Mouse (Mus musculus) testis, postnatal 10 days (tissue): ENCODE data around the gene Myt1.
A peak's percentile ranks its signal among the peaks of the same experiment; 100 is the strongest.

ENCODE experiments used
- DNase-seq: peaks from one replicate; pipeline ENCODE4 v3.0.0; 2021; ENCODE audit warnings: low spot score

Gene Myt1

GRCm38 (mm10) chr2:181763006-181763830 lies at the start of gene Myt1:
Gene Myt1, plus strand, starts transcription at chr2:181763332.
- DNase-seq = no peak

- DNase-seq = no peak
These were observed 49.4 kb upstream of the Myt1 start for GRCm38 (mm10) chr2:181713749-181714148.

GRCm38 (mm10) chr2:181714903-181715326 lies 48.2 kb upstream of the Myt1 start, which contains the start of gene Oprl1:
Gene Oprl1, plus strand, starts transcription at chr2:181715016.
- DNase-seq = no peak

GRCm38 (mm10) chr2:181715382-181715781 lies 47.8 kb upstream of the Myt1 start:
- no peak for DNase-seq

- no peak for DNase-seq
These were observed 46.1 kb upstream of the Myt1 start for GRCm38 (mm10) chr2:181716991-181717390.

- no peak for DNase-seq
These were observed 43.1 kb upstream of the Myt1 start for GRCm38 (mm10) chr2:181720061-181720460.

- DNase-seq = no peak
These were observed 41.9 kb upstream of the Myt1 start for GRCm38 (mm10) chr2:181721200-181721599.

GRCm38 (mm10) chr2:181722213-181722612 lies 40.9 kb upstream of the Myt1 start:
- peak; percentile 66 for DNase-seq

- no peak for DNase-seq
These were observed 35.4 kb upstream of the Myt1 start for GRCm38 (mm10) chr2:181727659-181728262.

GRCm38 (mm10) chr2:181730051-181730450 lies 33.1 kb upstream of the Myt1 start:
- DNase-seq = no peak

- DNase-seq = no peak
These were observed 10.5 kb upstream of the Myt1 start for GRCm38 (mm10) chr2:181752626-181753025.

- DNase-seq = no peak
These were observed 4.9 kb upstream of the Myt1 start for GRCm38 (mm10) chr2:181758147-181758725.

GRCm38 (mm10) chr2:181759041-181759440 lies 4.1 kb upstream of the Myt1 start:
- DNase-seq = no peak

- DNase-seq = no peak
These were observed 875 bp downstream of the Myt1 start for GRCm38 (mm10) chr2:181763886-181764527.

GRCm38 (mm10) chr2:181764600-181764999 lies 1.5 kb downstream of the Myt1 start:
- peak; percentile 75 for DNase-seq

- DNase-seq = no peak
These were observed 2.1 kb downstream of the Myt1 start for GRCm38 (mm10) chr2:181765251-181765650.

GRCm38 (mm10) chr2:181766672-181767557 lies 3.8 kb downstream of the Myt1 start:
- DNase-seq = no peak

- DNase-seq = no peak
These were observed 5.3 kb downstream of the Myt1 start for GRCm38 (mm10) chr2:181768451-181768850.

- no peak for DNase-seq
These were observed 6.3 kb downstream of the Myt1 start for GRCm38 (mm10) chr2:181769397-181769796.

- DNase-seq = no peak
These were observed 10.1 kb downstream of the Myt1 start for GRCm38 (mm10) chr2:181773203-181773602.

- no peak for DNase-seq
These were observed 12.7 kb downstream of the Myt1 start for GRCm38 (mm10) chr2:181775786-181776185.

- no peak for DNase-seq
These were observed 14.6 kb downstream of the Myt1 start for GRCm38 (mm10) chr2:181777715-181778114.
